Mouse (Mus musculus) forebrain, embryonic 16.5 days (tissue): ENCODE results near the gene Rin1. TPM values are rescaled to one million over a fixed set of nuclear protein-coding genes. Genes with fewer than 3 reads are reported as not detected.

Experiments
- ATAC-seq: fragments of 200-750 bp; cut with Nextera tagmentation; 2 replicates; pipeline ENCODE4 v1.8.0; 2017; ENCODE audit warnings: mild to moderate bottlenecking, moderate library complexity
- H3K27ac ChIP-seq: fragments of 300-500 bp; sonication (generic); 2 replicates; pipeline ENCODE4 v1.5.1; 2014; ENCODE audit warnings: low read length, control low read depth
- H3K27me3 ChIP-seq: fragments of 300-500 bp; sonication (generic); replicated peaks from 2 replicates; pipeline ENCODE4 v1.6.1; 2014; ENCODE audit warnings: low read length; ENCODE audit not compliant: control insufficient read depth, insufficient read depth
- H3K36me3 ChIP-seq: fragments of 300-500 bp; sonication (generic); 2 replicates; pipeline ENCODE4 v1.6.1; 2014; ENCODE audit not compliant: control insufficient read depth, insufficient read depth
- H3K4me1 ChIP-seq: fragments of 300-500 bp; sonication (generic); replicated peaks from 2 replicates; pipeline ENCODE4 v1.6.1; 2014; ENCODE audit warnings: low read length; ENCODE audit not compliant: control insufficient read depth, insufficient read depth
- H3K4me2 ChIP-seq: fragments of 300-500 bp; sonication (generic); 2 replicates; pipeline ENCODE4 v1.6.1; 2014; ENCODE audit warnings: mild to moderate bottlenecking, low read length, control low read depth
- H3K4me3 ChIP-seq: fragments of 300-500 bp; sonication (generic); replicated peaks from 2 replicates; pipeline ENCODE4 v1.5.1; 2014; ENCODE audit warnings: mild to moderate bottlenecking, low read length, control low read depth
- H3K9ac ChIP-seq: fragments of 300-500 bp; sonication (generic); replicated peaks from 2 replicates; pipeline ENCODE4 v1.6.1; 2014; ENCODE audit warnings: low read depth, low read length, control low read depth
- H3K9me3 ChIP-seq: fragments of 300-500 bp; sonication (generic); 2 replicates; pipeline ENCODE4 v1.6.1; 2016; ENCODE audit warnings: low read length; ENCODE audit not compliant: control insufficient read depth
- WGBS: fragments of 180-500 bp; shearing (Covaris S2); extraction: QIAGEN DNeasy Blood & Tissue Kit; methylation state at CpG from one replicate; pipeline ENCODE4 v1.1.7; 2014; 5-methylcytosine and 5-hydroxymethylcytosine counted together
- polyA plus RNA-seq: library from polyadenylated mRNA; unstranded; fragments of >200 nt; fragmentation: Nextera tagmentation; extraction: Ambion mirVana; gene quantifications from 2 replicates; pipeline ENCODE4 v1.2.1, GENCODE M21; 2015

The Rin1 gene
- polyA plus RNA-seq, 1 experiment from 2014 or later: 1.9 TPM

- WGBS: 9% methylated on average over 41 of the region's 41 CpGs
- peak; percentile 5; the same call in 1 of the 2 replicates for ATAC-seq
- Histone ChIP-seq H3K4me2 (peak overlapping the region; percentile 83), H3K9me3 (no peaks in the 10 kb centered on the region), H3K4me3 (peak overlapping the region; percentile 84), H3K27ac (peak overlapping the region; percentile 77; the same call in 1 of the 2 replicates), H3K27me3 (no peaks in the 10 kb centered on the region), H3K9ac (peak overlapping the region; percentile 85), H3K36me3 (0 out of 2 replicates have a peak, but pooled peaks cover 2% of the 10 kb centered on the region), H3K4me1 (peaks cover 36% of the 10 kb centered on the region)
Observed at GRCm38 (mm10) chr19:5039301-5040114, 10.8 kb upstream of the Rin1 start.

DNA sequence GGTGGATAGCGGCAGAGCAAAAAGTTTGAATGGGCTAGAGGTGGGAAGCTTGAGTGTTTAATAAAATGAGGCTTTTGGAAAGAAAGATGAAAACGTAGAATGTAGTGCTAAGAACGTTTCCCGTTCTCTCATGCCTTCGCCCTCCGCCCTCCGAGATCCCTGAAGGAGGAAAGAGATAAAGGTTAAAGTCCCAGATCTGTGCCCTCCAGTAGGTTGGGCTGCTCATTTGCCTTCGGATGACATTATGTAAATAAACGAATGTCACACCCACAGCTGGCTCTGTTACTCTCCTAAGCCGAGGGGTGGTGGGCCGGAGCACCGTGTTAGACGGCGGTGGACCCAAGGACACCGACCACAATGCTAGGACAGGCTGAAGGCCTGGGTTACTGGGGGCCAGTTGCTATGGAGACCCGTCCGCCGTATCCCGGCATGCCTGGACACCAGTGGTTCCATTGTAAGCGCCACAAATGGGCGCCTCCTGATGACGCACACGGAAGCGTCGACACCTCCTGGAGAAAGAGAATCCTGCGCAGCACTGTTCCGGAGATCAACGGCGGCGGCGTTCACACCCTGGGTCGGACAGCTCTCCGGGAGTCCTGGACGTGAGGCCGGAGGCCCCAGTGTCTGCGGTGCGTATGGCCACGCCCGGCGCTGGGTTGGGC, 9.3 kb upstream of the Rin1 start, which contains the start of gene Brms1:
Brms1 (plus strand) TSS at position 493 of the 662 bp plus-strand sequence.
- H3K9ac ChIP-seq: peak within 1 kb of the TSS; percentile 86
- 6% methylated on average over 40 of the region's 40 CpGs for WGBS
- peak within 1 kb of the TSS; percentile 83 for H3K4me2 ChIP-seq
- 0 out of 2 replicates have a peak, but pooled peaks cover 2% of the 10 kb centered on the region for H3K36me3 ChIP-seq
- H3K9me3 ChIP-seq: no peaks in the 10 kb centered on the region
- no peaks in the 10 kb centered on the region for H3K27me3 ChIP-seq
- H3K4me1 ChIP-seq: peaks cover 36% of the 10 kb centered on the region
- peak within 1 kb of the TSS; percentile 84 for H3K4me3 ChIP-seq
- peak within 1 kb of the TSS; percentile 64 for H3K27ac ChIP-seq
- ATAC-seq: peak; percentile 58

DNA sequence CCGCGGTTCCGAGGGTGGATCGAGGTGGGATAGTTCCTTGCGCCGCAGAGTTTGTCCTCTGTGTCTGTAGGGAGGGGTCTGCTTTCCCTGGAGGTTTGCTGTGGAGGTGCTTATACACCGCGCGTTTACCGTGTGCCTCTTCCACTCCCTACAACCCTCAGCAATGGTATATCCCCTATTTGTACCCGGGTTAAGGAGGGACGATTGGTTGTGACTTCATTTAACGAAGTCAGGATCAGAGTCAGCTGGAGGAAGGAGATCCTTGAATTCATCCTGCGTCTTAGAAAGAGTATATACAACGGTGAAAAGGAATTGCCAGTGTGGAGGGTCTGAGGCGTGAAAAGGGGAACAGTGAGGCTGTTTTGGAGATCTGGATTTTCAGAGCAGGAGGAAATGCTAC, 8.7 kb upstream of the Rin1 start:
- Histone ChIP-seq H3K9ac (peak overlapping the region; percentile 86), H3K9me3 (no peaks in the 10 kb centered on the region), H3K4me1 (peaks cover 36% of the 10 kb centered on the region), H3K36me3 (0 out of 2 replicates have a peak, but pooled peaks cover 2% of the 10 kb centered on the region), H3K4me2 (peak overlapping the region; percentile 83), H3K27ac (peak overlapping the region; percentile 58), H3K27me3 (no peaks in the 10 kb centered on the region), H3K4me3 (peak overlapping the region; percentile 84)
- WGBS: 3% methylated on average over 16 of the region's 16 CpGs
- no peak; the same call in 1 of the 2 replicates for ATAC-seq

- WGBS: 79% methylated on average over 4 of the region's 4 CpGs
- Histone ChIP-seq H3K4me3 (no peak overlapping the region), H3K27ac (no peak overlapping the region)
Observed at GRCm38 (mm10) chr19:5045531-5045930, 4.8 kb upstream of the Rin1 start.

GRCm38 (mm10) chr19:5048138-5049056, 1.9 kb upstream of the Rin1 start:
- no peak overlapping the region for H3K4me3 ChIP-seq
- 83% methylated on average over 14 of the region's 14 CpGs for WGBS
- H3K36me3 ChIP-seq: 0 out of 2 replicates have a peak, but pooled peaks cover 5% of the 10 kb centered on the region
- H3K9me3 ChIP-seq: no peaks in the 10 kb centered on the region
- H3K27ac ChIP-seq: no peak overlapping the region
- H3K4me1 ChIP-seq: peaks cover 4% of the 10 kb centered on the region; the same call in 1 of the 2 replicates
- no peak overlapping the region for H3K4me2 ChIP-seq
- no peak overlapping the region for H3K9ac ChIP-seq
- peaks cover 23% of the 10 kb centered on the region for H3K27me3 ChIP-seq
- no peak for ATAC-seq

More at GRCm38 (mm10) chr19:5045531-5045930, 4.8 kb upstream of the Rin1 start:
- Histone ChIP-seq H3K9ac (no peak overlapping the region), H3K27me3 (peaks cover 4% of the 10 kb centered on the region; the same call in 1 of the 2 replicates), H3K4me2 (no peak overlapping the region), H3K9me3 (no peaks in the 10 kb centered on the region), H3K4me1 (peaks cover 21% of the 10 kb centered on the region), H3K36me3 (0 out of 2 replicates have a peak, but pooled peaks cover 7% of the 10 kb centered on the region)
- no peak for ATAC-seq

DNA sequence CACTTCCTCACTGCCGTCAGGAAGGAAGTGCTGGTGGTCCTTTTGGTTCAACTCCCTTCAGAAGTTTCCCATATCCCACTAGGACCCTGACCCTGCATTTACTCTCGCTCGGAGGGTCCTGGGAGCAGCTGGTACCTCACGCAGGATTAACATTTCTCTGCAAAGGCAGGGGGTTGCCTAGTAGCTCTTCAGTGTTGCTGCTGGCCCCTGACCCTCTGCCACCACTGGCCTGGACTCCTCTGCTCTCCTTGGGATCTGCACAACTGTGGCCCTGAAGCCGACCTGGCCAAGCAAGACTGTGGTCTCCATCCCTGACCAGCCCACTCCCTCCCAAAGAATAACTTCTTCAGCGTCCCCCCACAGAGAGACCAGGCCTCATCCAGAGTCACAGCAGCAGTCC, 956 bp upstream of the Rin1 start:
- Histone ChIP-seq H3K9ac (no peak overlapping the region), H3K4me1 (peaks cover 4% of the 10 kb centered on the region; the same call in 1 of the 2 replicates), H3K27me3 (peaks cover 23% of the 10 kb centered on the region), H3K4me2 (no peak overlapping the region), H3K9me3 (no peaks in the 10 kb centered on the region), H3K27ac (peak overlapping the region; percentile 43; the same call in 1 of the 2 replicates), H3K4me3 (no peak overlapping the region), H3K36me3 (0 out of 2 replicates have a peak, but pooled peaks cover 5% of the 10 kb centered on the region)
- 85% methylated on average over 6 of the region's 6 CpGs for WGBS
- no peak for ATAC-seq

DNA sequence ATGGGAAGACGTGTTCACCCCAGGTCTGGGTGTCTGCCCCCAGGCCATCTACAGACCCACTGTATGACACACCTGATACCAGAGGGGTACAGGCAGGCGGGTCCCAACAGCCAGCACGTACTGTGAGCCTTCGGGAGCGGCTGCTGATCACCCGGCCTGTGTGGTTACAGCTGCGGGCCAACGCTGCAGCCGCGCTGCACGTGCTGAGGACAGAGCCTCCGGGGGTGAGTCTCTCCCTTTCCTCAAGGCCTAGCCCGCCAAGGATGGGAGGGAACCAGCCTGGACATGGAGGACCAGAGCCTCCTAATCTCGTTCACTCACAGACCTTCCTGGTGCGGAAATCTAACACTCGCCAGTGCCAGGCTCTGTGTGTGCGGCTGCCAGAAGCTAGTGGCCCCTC, 750 bp downstream of the Rin1 start:
- ATAC-seq: peak; percentile 3; the same call in 1 of the 2 replicates
- H3K27ac ChIP-seq: no peak overlapping the region
- H3K9ac ChIP-seq: no peak overlapping the region
- H3K9me3 ChIP-seq: no peaks in the 10 kb centered on the region
- 0 out of 2 replicates have a peak, but pooled peaks cover 5% of the 10 kb centered on the region for H3K36me3 ChIP-seq
- H3K27me3 ChIP-seq: peaks cover 23% of the 10 kb centered on the region
- WGBS: 9% methylated on average over 17 of the region's 17 CpGs
- H3K4me1 ChIP-seq: peaks cover 4% of the 10 kb centered on the region; the same call in 1 of the 2 replicates
- H3K4me3 ChIP-seq: no peak overlapping the region
- H3K4me2 ChIP-seq: no peak overlapping the region

- ATAC-seq: no peak
Observed at GRCm38 (mm10) chr19:5051515-5051914, 1.2 kb downstream of the Rin1 start.

More at GRCm38 (mm10) chr19:5051515-5051914, 1.2 kb downstream of the Rin1 start:
- H3K4me2 ChIP-seq: no peak overlapping the region
- H3K9ac ChIP-seq: no peak overlapping the region
- peaks cover 23% of the 10 kb centered on the region for H3K27me3 ChIP-seq
- H3K27ac ChIP-seq: no peak overlapping the region
- WGBS: 41% methylated on average over 3 of the region's 3 CpGs
- H3K4me3 ChIP-seq: no peak overlapping the region
- no peaks in the 10 kb centered on the region for H3K9me3 ChIP-seq
- 0 out of 2 replicates have a peak, but pooled peaks cover 5% of the 10 kb centered on the region for H3K36me3 ChIP-seq
- H3K4me1 ChIP-seq: peaks cover 4% of the 10 kb centered on the region
